Mouse (Mus musculus) sigmoid colon, adult 10 weeks (tissue): Measurements from ENCODE around the gene H60c. TPM values are rescaled to one million over a fixed set of nuclear protein-coding genes. Genes with fewer than 3 reads are reported as not detected.

Experiments
- polyA plus RNA-seq: library from polyadenylated mRNA; stranded (reverse); fragments of 350-450 nt; fragmentation: Illumina TruSeq; extraction: RNeasy Lipid Tissue Mini Kit (QIAGEN cat#74804); gene quantifications from one replicate; pipeline ENCODE4 v1.2.3, GENCODE M21; 2014; ENCODE audit warnings: low read depth, low replicate concordance

Gene H60c
- 5.6 TPM for polyA plus RNA-seq

GRCm38 (mm10) chr10:3267671-3268070, at the start of gene H60c:
H60c (minus strand) TSS chr10:3267771.

Other genes starting within 250 kb of the H60c start
- gene Ppp1r14c, start 98.3 kb upstream of the H60c start, polyA plus RNA-seq = 5.7 TPM